Mouse (Mus musculus): ENCODE data around the gene Jup. TPM values are rescaled to one million over a fixed set of nuclear protein-coding genes. Genes with fewer than 3 reads are reported as not detected.

Gene Jup
- total RNA-seq, 2 experiments from 2014 or later = 34.1 to 35.6 TPM

GRCm38 (mm10) chr11:100403445-100404134 lies 6.0 kb upstream of the Jup start:
- Histone ChIP-seq H3K27ac (no peak overlapping the region), H3K4me3 (no peak overlapping the region)
- no peak for TF ChIP-seq CTCF (conservative IDR thresholded peaks at IDR 0.05)
- no peak for DNase-seq (ENCODE audit: low spot score in 2 of 2)

DNA sequence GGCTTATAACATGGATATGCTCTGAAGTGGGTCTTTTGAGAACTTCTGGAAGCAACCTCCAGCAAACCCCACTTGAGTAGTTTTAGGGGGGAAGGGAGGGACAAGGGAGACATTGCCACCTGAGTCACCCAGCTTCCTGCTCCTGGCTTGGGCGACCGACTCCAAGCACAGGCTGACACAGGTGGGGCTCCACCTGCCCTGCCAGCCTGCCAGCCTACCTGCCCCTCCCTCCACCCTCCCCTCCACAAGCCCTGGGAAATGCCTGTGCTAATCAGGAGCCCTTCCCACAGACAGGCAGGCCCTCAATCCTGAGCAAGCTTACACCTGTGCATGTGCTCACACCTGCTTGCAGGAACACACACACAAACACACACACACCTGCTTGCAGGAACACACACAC lies 5.1 kb upstream of the Jup start:
- Histone ChIP-seq H3K4me3 (no peak overlapping the region), H3K27ac (no peak overlapping the region)
- DNase-seq (ENCODE audit: low spot score in 2 of 2) = no peak
- TF ChIP-seq CTCF (conservative IDR thresholded peaks at IDR 0.05) = no peak

GRCm38 (mm10) chr11:100402240-100402639 lies 4.7 kb upstream of the Jup start:
- no peak for TF ChIP-seq CTCF (conservative IDR thresholded peaks at IDR 0.05)
- DNase-seq (ENCODE audit: low spot score in 2 of 2) = no peak
- no peak overlapping the region for H3K27ac ChIP-seq
- no peak overlapping the region for H3K4me3 ChIP-seq

DNA sequence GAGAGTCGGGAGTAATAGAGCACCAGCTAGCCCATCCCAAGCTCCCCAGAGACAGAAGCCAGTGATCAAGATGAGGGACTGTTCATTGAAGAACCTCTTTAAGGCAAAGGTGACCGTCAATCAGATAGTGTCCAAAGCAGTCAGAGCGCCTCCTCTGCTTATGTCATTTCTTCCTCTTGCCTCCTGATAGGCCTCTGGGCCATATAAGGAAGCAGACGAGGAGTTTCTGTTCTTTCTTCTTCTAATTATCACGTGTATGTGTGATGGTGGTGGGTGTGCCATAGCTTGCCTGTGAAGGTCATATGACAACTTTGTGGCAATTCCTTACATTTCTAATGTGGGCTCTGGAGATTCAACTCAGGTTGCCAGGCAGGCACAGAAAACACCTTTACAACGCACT lies 3.3 kb upstream of the Jup start:
- no peak for TF ChIP-seq CTCF (conservative IDR thresholded peaks at IDR 0.05)
- no peak overlapping the region for H3K4me3 ChIP-seq
- H3K27ac ChIP-seq = no peak overlapping the region
- no peak for DNase-seq (ENCODE audit: low spot score in 2 of 2)

- no peak for DNase-seq (ENCODE audit: low spot score in 2 of 2)
- Histone ChIP-seq H3K27ac (no peak overlapping the region), H3K4me3 (no peak overlapping the region)
- TF ChIP-seq CTCF (conservative IDR thresholded peaks at IDR 0.05) = no peak
These were observed 2.4 kb upstream of the Jup start for GRCm38 (mm10) chr11:100399727-100400538.

DNA sequence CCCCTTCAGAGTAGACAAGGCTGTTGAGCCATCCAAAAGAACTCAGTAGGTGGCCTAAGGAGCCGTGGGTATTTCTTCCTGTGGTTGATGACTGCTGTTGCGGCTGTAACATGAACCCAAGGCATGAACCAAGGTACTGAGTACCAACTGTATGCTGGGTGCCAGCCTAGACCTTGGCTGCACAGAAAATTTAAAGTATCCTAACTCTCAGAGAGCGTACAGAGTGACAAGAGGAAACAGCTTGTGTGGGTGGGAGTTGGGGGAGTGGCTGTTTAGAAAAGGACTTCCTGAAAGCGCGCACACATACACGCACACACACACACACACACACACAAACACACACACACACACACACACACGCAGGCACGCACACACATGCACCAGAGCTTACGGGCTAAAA lies 1.8 kb upstream of the Jup start:
- no peak for DNase-seq (ENCODE audit: low spot score in 2 of 2)
- TF ChIP-seq CTCF (conservative IDR thresholded peaks at IDR 0.05) = no peak
- Histone ChIP-seq H3K27ac (no peak overlapping the region), H3K4me3 (no peak overlapping the region)

GRCm38 (mm10) chr11:100398517-100398916 lies 954 bp upstream of the Jup start:
- H3K27ac ChIP-seq = peak overlapping the region; percentile 16; the same call in 1 of the 2 replicates
- DNase-seq (ENCODE audit: low spot score in 2 of 2) = no peak
- TF ChIP-seq CTCF (conservative IDR thresholded peaks at IDR 0.05) = no peak

GRCm38 (mm10) chr11:100396886-100397599 lies 520 bp downstream of the Jup start:
- peak overlapping the region; percentile 88 for H3K27ac ChIP-seq
- DNase-seq (ENCODE audit: low spot score in 2 of 2) = no peak
- TF ChIP-seq CTCF (conservative IDR thresholded peaks at IDR 0.05) = peak; percentile 66

More at GRCm38 (mm10) chr11:100398517-100398916, 954 bp upstream of the Jup start:
- no peak overlapping the region for H3K4me3 ChIP-seq

GRCm38 (mm10) chr11:100395861-100396631 lies 1.5 kb downstream of the Jup start:
- H3K27ac ChIP-seq = peak overlapping the region; percentile 88

More at GRCm38 (mm10) chr11:100396886-100397599, 520 bp downstream of the Jup start:
- H3K4me3 ChIP-seq = peak overlapping the region; percentile 95

DNA sequence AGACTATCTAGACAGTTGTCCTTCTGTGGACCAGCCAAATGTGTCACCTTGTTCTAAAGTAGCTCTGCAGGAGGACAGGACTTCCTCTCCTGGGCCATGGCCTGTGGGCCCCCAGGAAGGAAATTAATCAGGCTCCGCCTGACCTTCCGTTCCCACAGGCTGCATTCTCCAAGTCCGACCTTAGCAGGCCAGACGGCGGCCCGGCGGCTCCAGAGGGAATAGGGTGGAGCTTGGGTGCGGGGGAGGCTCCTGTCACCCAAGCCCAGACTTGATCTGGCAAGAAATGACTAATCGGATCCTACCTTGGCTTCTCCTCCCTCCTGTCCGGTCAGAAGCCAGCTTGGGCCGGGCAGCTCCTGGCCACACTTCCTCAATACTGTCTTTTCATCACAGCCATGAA lies 2.4 kb downstream of the Jup start:
- no peak for TF ChIP-seq CTCF (conservative IDR thresholded peaks at IDR 0.05)
- Histone ChIP-seq H3K27ac (peak overlapping the region; percentile 88), H3K4me3 (peak overlapping the region; percentile 95)
- DNase-seq (ENCODE audit: low spot score in 2 of 2) = no peak

More at GRCm38 (mm10) chr11:100395861-100396631, 1.5 kb downstream of the Jup start:
- DNase-seq (ENCODE audit: low spot score in 2 of 2) = no peak
- H3K4me3 ChIP-seq = peak overlapping the region; percentile 95
- TF ChIP-seq CTCF (conservative IDR thresholded peaks at IDR 0.05) = peak; percentile 18; the same call in 1 of the 2 replicates

GRCm38 (mm10) chr11:100394353-100395074 lies 3.0 kb downstream of the Jup start:
- Histone ChIP-seq H3K27ac (peak overlapping the region; percentile 88), H3K4me3 (no peak overlapping the region)
- no peak for DNase-seq (ENCODE audit: low spot score in 2 of 2)
- TF ChIP-seq CTCF (conservative IDR thresholded peaks at IDR 0.05) = no peak

GRCm38 (mm10) chr11:100393733-100394132 lies 3.8 kb downstream of the Jup start:
- no peak overlapping the region for H3K4me3 ChIP-seq
- DNase-seq (ENCODE audit: low spot score in 2 of 2) = no peak
- no peak for TF ChIP-seq CTCF (conservative IDR thresholded peaks at IDR 0.05)
- H3K27ac ChIP-seq = peak overlapping the region; percentile 20; the same call in 1 of the 2 replicates
